Mouse (Mus musculus): ENCODE results near the gene Elmo1. TPM values are rescaled to one million over a fixed set of nuclear protein-coding genes. Genes with fewer than 3 reads are reported as not detected.

Gene Elmo1
- polyA plus RNA-seq, 1 experiment: 52.5 TPM

DNA sequence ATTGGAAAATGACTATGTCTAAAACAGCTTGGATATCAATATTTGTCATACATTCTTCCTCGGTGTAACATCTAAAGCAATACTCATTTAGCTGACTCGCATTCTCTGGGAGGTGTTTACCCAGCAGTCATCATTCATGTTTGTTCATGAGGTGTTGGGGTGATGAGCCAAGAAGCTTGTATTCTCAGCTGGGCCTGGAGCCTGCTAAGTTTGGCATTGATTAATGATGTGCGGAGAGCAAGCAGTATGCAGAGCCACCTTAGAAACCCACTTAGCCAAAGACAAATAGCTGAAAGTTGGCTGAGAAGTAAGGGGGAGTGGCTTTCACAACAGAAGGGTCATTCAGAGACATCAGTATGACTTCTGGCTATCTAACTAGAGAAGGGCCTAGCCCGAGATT is 459.6 kb downstream of the Elmo1 start:
- no peaks in the 10 kb centered on the region for H3K27me3 ChIP-seq (ENCODE audit: control insufficient read depth, insufficient read depth, low read length)
- TF ChIP-seq POLR2A (IDR thresholded peaks at IDR 0.05; ENCODE audit: control insufficient read depth, extremely low read depth, insufficient read depth, low read length, poor library complexity): no peak
- no peak for TF ChIP-seq CTCF (IDR thresholded peaks at IDR 0.05; ENCODE audit: borderline replicate concordance, control insufficient read depth, extremely low read depth, insufficient read depth, low read length, poor library complexity)
- WGBS: 92% methylated on average over 4 of the region's 4 CpGs
- no peaks in the 10 kb centered on the region for H3K4me1 ChIP-seq (replicated peaks; ENCODE audit: control insufficient read depth, insufficient read depth, low read length)
- DNase-seq: no peak
- no peak overlapping the region for H3K27ac ChIP-seq (ENCODE audit: control insufficient read depth, insufficient read depth, low read length)
- no peak overlapping the region for H3K4me3 ChIP-seq (ENCODE audit: control insufficient read depth, insufficient read depth, low read length)
- H3K36me3 ChIP-seq (ENCODE audit: control insufficient read depth, insufficient read depth, low read length): no peaks in the 10 kb centered on the region

DNA sequence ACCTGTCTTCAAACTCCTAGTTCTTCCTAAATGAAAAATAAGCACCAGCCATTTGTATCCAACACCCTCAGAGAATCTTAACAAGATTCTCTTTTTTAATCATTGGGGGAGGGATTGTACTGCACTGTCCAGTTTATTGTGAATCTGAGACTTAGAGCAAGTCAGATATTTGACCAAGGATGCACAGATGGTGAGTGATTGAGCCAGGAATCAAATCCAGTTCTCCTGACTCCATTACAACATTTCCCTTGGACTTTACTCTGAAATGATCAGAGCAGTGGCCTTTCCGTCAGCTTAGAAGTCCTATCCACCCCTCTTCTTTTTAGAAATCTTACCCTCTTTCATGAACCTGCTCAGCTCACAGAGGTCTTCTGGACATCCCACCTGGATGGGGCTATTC is 461.2 kb downstream of the Elmo1 start:
- no peak for DNase-seq
- Histone ChIP-seq H3K36me3 (ENCODE audit: control insufficient read depth, insufficient read depth, low read length) (no peaks in the 10 kb centered on the region), H3K4me3 (ENCODE audit: control insufficient read depth, insufficient read depth, low read length) (no peak overlapping the region), H3K27ac (ENCODE audit: control insufficient read depth, insufficient read depth, low read length) (no peak overlapping the region), H3K27me3 (ENCODE audit: control insufficient read depth, insufficient read depth, low read length) (no peaks in the 10 kb centered on the region), H3K4me1 (replicated peaks; ENCODE audit: control insufficient read depth, insufficient read depth, low read length) (no peaks in the 10 kb centered on the region)
- WGBS: 97% methylated on average over 1 of the region's 1 CpGs
- TF ChIP-seq POLR2A (IDR thresholded peaks at IDR 0.05; ENCODE audit: control insufficient read depth, extremely low read depth, insufficient read depth, low read length, poor library complexity) (no peak), CTCF (IDR thresholded peaks at IDR 0.05; ENCODE audit: borderline replicate concordance, control insufficient read depth, extremely low read depth, insufficient read depth, low read length, poor library complexity) (no peak)

DNA sequence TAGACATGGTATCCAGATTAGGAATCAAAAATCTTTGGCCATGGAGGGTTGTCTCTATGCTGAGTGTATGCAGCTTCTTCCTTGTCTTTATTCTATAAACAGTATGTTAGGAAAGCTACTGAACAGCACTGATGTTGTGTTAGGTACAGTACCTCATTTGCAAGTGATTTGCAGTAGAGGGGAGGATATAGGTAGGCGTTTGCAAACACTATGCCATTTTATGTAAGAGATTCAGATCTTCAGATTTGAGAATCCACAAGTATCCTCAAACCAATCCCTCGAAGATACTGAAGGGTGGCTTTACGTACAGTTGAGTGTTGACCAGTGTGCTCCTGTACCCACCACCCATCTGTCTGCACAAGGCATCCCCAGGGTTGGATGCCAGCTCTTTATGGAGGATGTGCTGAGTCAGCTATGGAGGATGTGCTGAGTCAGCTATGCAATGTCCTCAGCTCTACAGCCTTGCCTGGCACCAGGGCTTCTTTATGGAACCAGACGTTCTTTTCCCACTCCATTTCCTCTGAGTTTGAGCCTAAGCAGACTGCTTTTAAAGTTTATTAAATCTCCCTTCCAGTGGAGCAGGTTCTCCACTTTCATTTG is 465.6 kb downstream of the Elmo1 start:
- no peak for TF ChIP-seq CTCF (IDR thresholded peaks at IDR 0.05; ENCODE audit: borderline replicate concordance, control insufficient read depth, extremely low read depth, insufficient read depth, low read length, poor library complexity)
- no peak for TF ChIP-seq POLR2A (IDR thresholded peaks at IDR 0.05; ENCODE audit: control insufficient read depth, extremely low read depth, insufficient read depth, low read length, poor library complexity)
- 96% methylated on average over 4 of the region's 4 CpGs for WGBS

DNA sequence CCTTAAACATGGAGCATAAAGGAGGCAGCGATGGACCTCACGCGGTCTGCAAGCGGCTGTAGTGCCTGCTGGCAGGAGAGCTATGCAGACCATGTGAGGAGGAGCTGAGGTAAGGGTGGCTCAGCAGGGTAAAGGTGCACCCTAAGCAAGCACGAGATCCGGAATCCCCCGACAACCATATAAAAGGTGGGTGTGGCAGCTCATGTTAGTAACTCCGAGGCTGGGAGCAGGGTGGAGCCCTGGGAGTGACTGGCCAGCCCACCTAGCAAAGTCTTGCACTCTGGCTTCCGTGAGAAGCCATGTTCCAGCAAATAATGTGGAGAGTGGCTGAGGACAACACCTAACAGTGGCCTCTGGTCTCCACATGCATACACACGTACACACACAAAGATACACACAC is 466.3 kb downstream of the Elmo1 start:
- no peak overlapping the region for H3K27ac ChIP-seq (ENCODE audit: control insufficient read depth, insufficient read depth, low read length)
- no peaks in the 10 kb centered on the region for H3K36me3 ChIP-seq (ENCODE audit: control insufficient read depth, insufficient read depth, low read length)
- 96% methylated on average over 10 of the region's 10 CpGs for WGBS
- H3K4me3 ChIP-seq (ENCODE audit: control insufficient read depth, insufficient read depth, low read length): no peak overlapping the region
- DNase-seq: no peak
- H3K4me1 ChIP-seq (replicated peaks; ENCODE audit: control insufficient read depth, insufficient read depth, low read length): no peaks in the 10 kb centered on the region
- H3K27me3 ChIP-seq (ENCODE audit: control insufficient read depth, insufficient read depth, low read length): no peaks in the 10 kb centered on the region
- TF ChIP-seq CTCF (IDR thresholded peaks at IDR 0.05; ENCODE audit: borderline replicate concordance, control insufficient read depth, extremely low read depth, insufficient read depth, low read length, poor library complexity): no peak
- no peak for TF ChIP-seq POLR2A (IDR thresholded peaks at IDR 0.05; ENCODE audit: control insufficient read depth, extremely low read depth, insufficient read depth, low read length, poor library complexity)

More for the DNA sequence above, 465.6 kb downstream of the Elmo1 start:
- H3K27me3 ChIP-seq (ENCODE audit: control insufficient read depth, insufficient read depth, low read length): no peaks in the 10 kb centered on the region
- no peak for DNase-seq
- H3K36me3 ChIP-seq (ENCODE audit: control insufficient read depth, insufficient read depth, low read length): no peaks in the 10 kb centered on the region
- no peak overlapping the region for H3K27ac ChIP-seq (ENCODE audit: control insufficient read depth, insufficient read depth, low read length)
- H3K4me3 ChIP-seq (ENCODE audit: control insufficient read depth, insufficient read depth, low read length): no peak overlapping the region
- H3K4me1 ChIP-seq (replicated peaks; ENCODE audit: control insufficient read depth, insufficient read depth, low read length): no peaks in the 10 kb centered on the region

DNA sequence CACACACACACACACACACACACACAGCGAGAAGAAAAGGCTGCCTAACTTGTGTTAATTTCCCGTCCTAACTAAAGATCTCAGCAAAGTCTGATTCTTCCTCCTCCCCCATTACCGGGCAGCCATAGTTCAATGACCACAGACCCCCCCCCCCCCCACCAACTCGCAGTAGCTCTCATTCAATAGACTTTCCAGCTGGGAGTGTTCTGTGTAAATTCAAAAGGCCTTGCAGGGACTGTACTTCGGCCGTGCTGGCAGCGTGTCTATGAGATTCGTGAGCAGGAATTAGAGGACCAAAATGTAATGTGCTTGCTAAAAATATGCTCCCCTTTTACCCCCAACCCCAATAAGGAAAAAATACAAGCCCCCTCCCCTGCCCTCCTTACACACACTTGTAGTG is 466.8 kb downstream of the Elmo1 start:
- Histone ChIP-seq H3K36me3 (ENCODE audit: control insufficient read depth, insufficient read depth, low read length) (no peaks in the 10 kb centered on the region), H3K27ac (ENCODE audit: control insufficient read depth, insufficient read depth, low read length) (no peak overlapping the region), H3K4me1 (replicated peaks; ENCODE audit: control insufficient read depth, insufficient read depth, low read length) (no peaks in the 10 kb centered on the region), H3K4me3 (ENCODE audit: control insufficient read depth, insufficient read depth, low read length) (no peak overlapping the region), H3K27me3 (ENCODE audit: control insufficient read depth, insufficient read depth, low read length) (no peaks in the 10 kb centered on the region)
- no peak for DNase-seq
- 97% methylated on average over 8 of the region's 8 CpGs for WGBS
- no peak for TF ChIP-seq CTCF (IDR thresholded peaks at IDR 0.05; ENCODE audit: borderline replicate concordance, control insufficient read depth, extremely low read depth, insufficient read depth, low read length, poor library complexity)
- no peak for TF ChIP-seq POLR2A (IDR thresholded peaks at IDR 0.05; ENCODE audit: control insufficient read depth, extremely low read depth, insufficient read depth, low read length, poor library complexity)

DNA sequence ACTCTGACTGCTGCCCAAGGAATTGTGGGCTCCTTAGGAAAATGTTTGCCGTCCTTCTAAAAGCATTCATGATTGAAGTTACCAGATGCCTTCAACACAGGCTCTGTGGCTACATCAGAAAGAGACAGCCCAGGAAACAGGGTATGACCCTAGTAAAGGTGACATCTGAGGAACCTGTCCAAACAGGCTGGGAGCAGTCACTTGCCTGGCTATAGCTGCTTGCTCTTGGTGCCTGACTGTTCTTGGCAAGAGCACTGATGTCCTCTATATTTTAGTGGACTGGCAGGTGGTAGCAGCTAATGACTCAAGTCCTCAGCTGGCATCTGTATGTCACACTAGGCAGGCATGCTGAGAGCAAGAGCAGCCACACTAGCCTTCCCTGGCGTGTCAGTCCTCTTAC is 468.0 kb downstream of the Elmo1 start:
- no peak for DNase-seq
- TF ChIP-seq CTCF (IDR thresholded peaks at IDR 0.05; ENCODE audit: borderline replicate concordance, control insufficient read depth, extremely low read depth, insufficient read depth, low read length, poor library complexity) (no peak), POLR2A (IDR thresholded peaks at IDR 0.05; ENCODE audit: control insufficient read depth, extremely low read depth, insufficient read depth, low read length, poor library complexity) (no peak)
- no peak overlapping the region for H3K4me3 ChIP-seq (ENCODE audit: control insufficient read depth, insufficient read depth, low read length)
- no peak overlapping the region for H3K27ac ChIP-seq (ENCODE audit: control insufficient read depth, insufficient read depth, low read length)
- WGBS: 95% methylated on average over 2 of the region's 2 CpGs
- no peaks in the 10 kb centered on the region for H3K4me1 ChIP-seq (replicated peaks; ENCODE audit: control insufficient read depth, insufficient read depth, low read length)
- H3K27me3 ChIP-seq (ENCODE audit: control insufficient read depth, insufficient read depth, low read length): no peaks in the 10 kb centered on the region
- no peaks in the 10 kb centered on the region for H3K36me3 ChIP-seq (ENCODE audit: control insufficient read depth, insufficient read depth, low read length)

DNA sequence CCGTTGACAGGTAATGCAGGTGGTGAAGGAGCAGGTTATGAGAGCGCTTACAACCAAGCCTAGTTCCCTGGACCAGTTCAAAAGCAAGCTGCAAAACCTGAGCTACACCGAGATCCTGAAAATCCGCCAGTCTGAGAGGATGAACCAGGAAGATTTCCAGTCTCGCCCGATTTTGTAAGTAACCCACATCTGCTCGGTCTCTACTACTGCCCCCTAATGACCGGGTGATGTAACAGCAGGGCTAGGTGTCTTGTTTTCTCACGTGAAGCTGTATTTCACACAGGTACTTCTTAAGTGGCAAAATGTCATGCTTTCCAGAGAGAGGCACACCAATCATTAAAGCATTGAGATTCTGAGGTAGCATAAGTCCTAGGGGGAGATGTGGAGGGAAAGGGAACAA is 474.0 kb downstream of the Elmo1 start:
- H3K27me3 ChIP-seq (ENCODE audit: control insufficient read depth, insufficient read depth, low read length): no peaks in the 10 kb centered on the region
- peak; percentile 26 for DNase-seq
- no peak overlapping the region for H3K27ac ChIP-seq (ENCODE audit: control insufficient read depth, insufficient read depth, low read length)
- H3K4me3 ChIP-seq (ENCODE audit: control insufficient read depth, insufficient read depth, low read length): no peak overlapping the region
- no peaks in the 10 kb centered on the region for H3K4me1 ChIP-seq (replicated peaks; ENCODE audit: control insufficient read depth, insufficient read depth, low read length)
- no peak for TF ChIP-seq CTCF (IDR thresholded peaks at IDR 0.05; ENCODE audit: borderline replicate concordance, control insufficient read depth, extremely low read depth, insufficient read depth, low read length, poor library complexity)
- no peak for TF ChIP-seq POLR2A (IDR thresholded peaks at IDR 0.05; ENCODE audit: control insufficient read depth, extremely low read depth, insufficient read depth, low read length, poor library complexity)
- H3K36me3 ChIP-seq (ENCODE audit: control insufficient read depth, insufficient read depth, low read length): peaks cover 7% of the 10 kb centered on the region; the same call in 1 of the 2 replicates
- 90% methylated on average over 9 of the region's 9 CpGs for WGBS

Measured in thymus, adult 2 months (tissue).